19 mouse cellular contexts compared by ENCODE assay signal in genomic region chrX:106536359-106536758, GRCm38 (mm10). TPM values are rescaled to one million over a fixed set of nuclear protein-coding genes. Genes with fewer than 3 reads are reported as not detected.
DNase-seq lines count a peak whose midpoint lies in the region; ATAC-seq and TF ChIP-seq lines count a peak whose summit lies in the region.
"Had no signal": no experiment of that assay in that cellular context is flagged by ENCODE, and none has a peak within 500 bp of the region (broad histone marks: within the 10 kb centered on the region; RNA-seq: fewer than 3 reads in every experiment).

No protein-coding gene starts in this region.

- TF ChIP-seq CTCF in liver, postnatal 0 days (IDR thresholded peaks at IDR 0.05; ENCODE audit: low read depth): peak; percentile 21; the same call in 1 of the 2 replicates

- H3K4me3 ChIP-seq in liver, postnatal 0 days (ENCODE audit: low read depth, low read length): no peak overlapping the region
- H3K4me3 ChIP-seq in liver, embryonic 11.5 days (ENCODE audit: low read depth, low read length): no peak overlapping the region
- no peak overlapping the region for H3K4me3 ChIP-seq in forebrain, embryonic 12.5 days (replicated peaks)
- H3K4me3 ChIP-seq: limb, embryonic 15.5 days; myocyte; neural tube, embryonic 15.5 days had no signal

- DNase-seq in embryo, embryonic 10 days (ENCODE audit: low spot score): peak; percentile 36
- no peak for DNase-seq in embryo, embryonic 9.5 days (ENCODE audit: extremely low spot score)
- no peak for DNase-seq in liver, postnatal 0 days
- DNase-seq in liver, embryonic 11.5 days (ENCODE audit: low spot score): no peak
- peak; percentile 0 for DNase-seq in Muller cell, postnatal 12 days (ENCODE audit: inconsistent ontology term)
- peak; percentile 3 for DNase-seq in induced T-regulatory cell, adult 2 months (ENCODE audit: low read depth)
- DNase-seq: B cell, adult 2 months; gastrocnemius, postnatal 14 days; heart, postnatal 10 days; kidney, adult 18-20 months; kidney, postnatal 4 days; lung, adult 18-20 months; midbrain, embryonic 14.5 days had no signal

- no peaks in the 10 kb centered on the region for H3K36me3 ChIP-seq in liver, postnatal 0 days (replicated peaks; ENCODE audit: insufficient read depth, low read length)
- no peaks in the 10 kb centered on the region for H3K36me3 ChIP-seq in liver, embryonic 11.5 days (ENCODE audit: control insufficient read depth, insufficient read depth, low read length)
- no peaks in the 10 kb centered on the region for H3K36me3 ChIP-seq in forebrain, embryonic 12.5 days (replicated peaks)
- H3K36me3 ChIP-seq: limb, embryonic 15.5 days; neural tube, embryonic 15.5 days had no signal

- H3K9me3 ChIP-seq in liver, postnatal 0 days (ENCODE audit: low read length): no peaks in the 10 kb centered on the region
- H3K9me3 ChIP-seq in liver, embryonic 11.5 days (ENCODE audit: control insufficient read depth, low read length): no peaks in the 10 kb centered on the region
- no peaks in the 10 kb centered on the region for H3K9me3 ChIP-seq in forebrain, embryonic 12.5 days
- H3K9me3 ChIP-seq: limb, embryonic 15.5 days; neural tube, embryonic 15.5 days had no signal

- H3K4me2 ChIP-seq in liver, postnatal 0 days (ENCODE audit: low read depth, low read length): no peak overlapping the region
- H3K4me2 ChIP-seq in liver, embryonic 11.5 days: no peak overlapping the region
- H3K4me2 ChIP-seq in forebrain, embryonic 12.5 days: no peak overlapping the region
- H3K4me2 ChIP-seq: hindbrain, embryonic 14.5 days; limb, embryonic 15.5 days; neural tube, embryonic 15.5 days had no signal

- H3K4me1 ChIP-seq in liver, postnatal 0 days (ENCODE audit: insufficient read depth): no peaks in the 10 kb centered on the region
- no peaks in the 10 kb centered on the region for H3K4me1 ChIP-seq in liver, embryonic 11.5 days (replicated peaks; ENCODE audit: control insufficient read depth, insufficient read depth, low read length)
- H3K4me1 ChIP-seq in forebrain, embryonic 12.5 days: no peaks in the 10 kb centered on the region
- H3K4me1 ChIP-seq: limb, embryonic 15.5 days; neural tube, embryonic 15.5 days had no signal

- TF ChIP-seq EP300 in liver, postnatal 0 days (IDR thresholded peaks at IDR 0.05; ENCODE audit: low read depth): no peak

- H3K9ac ChIP-seq in liver, postnatal 0 days (replicated peaks): no peak overlapping the region
- no peak overlapping the region for H3K9ac ChIP-seq in liver, embryonic 11.5 days (ENCODE audit: low read depth, low read length)
- no peak overlapping the region for H3K9ac ChIP-seq in forebrain, embryonic 12.5 days
- H3K9ac ChIP-seq: hindbrain, embryonic 14.5 days; limb, embryonic 15.5 days; neural tube, embryonic 15.5 days had no signal

- no peaks in the 10 kb centered on the region for H3K27me3 ChIP-seq in liver, postnatal 0 days (ENCODE audit: insufficient read depth, low read length)
- H3K27me3 ChIP-seq in liver, embryonic 11.5 days (replicated peaks; ENCODE audit: control insufficient read depth, insufficient read depth, low read length): no peaks in the 10 kb centered on the region
- H3K27me3 ChIP-seq in forebrain, embryonic 12.5 days: no peaks in the 10 kb centered on the region
- H3K27me3 ChIP-seq: limb, embryonic 15.5 days; neural tube, embryonic 15.5 days had no signal

- no peak overlapping the region for H3K27ac ChIP-seq in liver, postnatal 0 days (ENCODE audit: low read depth)
- H3K27ac ChIP-seq in liver, embryonic 11.5 days (ENCODE audit: low read depth, low read length): no peak overlapping the region
- no peak overlapping the region for H3K27ac ChIP-seq in forebrain, embryonic 12.5 days
- H3K27ac ChIP-seq: hindbrain, embryonic 14.5 days; limb, embryonic 15.5 days; neural tube, embryonic 15.5 days had no signal

- WGBS in liver, postnatal 0 days (ENCODE audit: insufficient replicate concordance): 32% methylated on average over 3 of the region's 3 CpGs
- 30% methylated on average over 3 of the region's 3 CpGs for WGBS in liver, embryonic 11.5 days
- WGBS in forebrain, embryonic 12.5 days: 35% methylated on average over 3 of the region's 3 CpGs

- ATAC-seq in liver, postnatal 0 days: no peak
- no peak for ATAC-seq in liver, embryonic 11.5 days (replicated peaks; ENCODE audit: low FRiP score)
- no peak for ATAC-seq in frontal cortex, adult (ENCODE audit: low TSS enrichment)
- no peak for ATAC-seq in forebrain, embryonic 12.5 days (ENCODE audit: low FRiP score)

RNA-seq across cellular contexts. Expression of gene Gm5127, which starts 46.6 kb away (rescaled TPM):
- polyA plus RNA-seq in liver, postnatal 0 days (2015; fragmentation: Nextera tagmentation; extraction: Ambion mirVana): 0.06 TPM in 1 of 2 replicates, not detected in the other
- not detected in 2 replicates for polyA plus RNA-seq in liver, embryonic 11.5 days (2014; fragmentation: Nextera tagmentation; extraction: Ambion mirVana)
- polyA plus RNA-seq in forebrain, embryonic 12.5 days (2016; fragmentation: Nextera tagmentation; extraction: Ambion mirVana): 0.10 and 0.18 TPM in 2 replicates
- polyA plus RNA-seq: limb, embryonic 15.5 days; myocyte had no signal

RNA-seq across cellular contexts. Expression of gene Fndc3c1, which starts 51.2 kb away (rescaled TPM):
- polyA plus RNA-seq in liver, postnatal 0 days (2015; fragmentation: Nextera tagmentation; extraction: Ambion mirVana): 0.11 TPM in 1 of 2 replicates, not detected in the other
- polyA plus RNA-seq in liver, embryonic 11.5 days (2014; fragmentation: Nextera tagmentation; extraction: Ambion mirVana): 7.6 and 12.4 TPM in 2 replicates
- polyA plus RNA-seq in forebrain, embryonic 12.5 days (2016; fragmentation: Nextera tagmentation; extraction: Ambion mirVana): 13.7 and 15.4 TPM in 2 replicates
- polyA plus RNA-seq: myocyte had no signal

Comparison
In these comparisons a context has a peak if more than half of its experiments do, and no peak if none do; other contexts are left out.
1. DNase-seq: peak in embryo, embryonic 10 days (single experiment), Muller cell, postnatal 12 days (single experiment) and induced T-regulatory cell, adult 2 months (single experiment); none in embryo, embryonic 9.5 days (single experiment), liver, postnatal 0 days (single experiment) and liver, embryonic 11.5 days (single experiment).